Mouse (Mus musculus): ENCODE measurements around the gene Mbnl2. TPM values are rescaled to one million over a fixed set of nuclear protein-coding genes. Genes with fewer than 3 reads are reported as not detected.
A peak's percentile ranks its signal among the peaks of the same experiment; 100 is the strongest.

Mbnl2 gene
- total RNA-seq, 2 experiments from 2014 or later = 230 to 238 TPM

DNA sequence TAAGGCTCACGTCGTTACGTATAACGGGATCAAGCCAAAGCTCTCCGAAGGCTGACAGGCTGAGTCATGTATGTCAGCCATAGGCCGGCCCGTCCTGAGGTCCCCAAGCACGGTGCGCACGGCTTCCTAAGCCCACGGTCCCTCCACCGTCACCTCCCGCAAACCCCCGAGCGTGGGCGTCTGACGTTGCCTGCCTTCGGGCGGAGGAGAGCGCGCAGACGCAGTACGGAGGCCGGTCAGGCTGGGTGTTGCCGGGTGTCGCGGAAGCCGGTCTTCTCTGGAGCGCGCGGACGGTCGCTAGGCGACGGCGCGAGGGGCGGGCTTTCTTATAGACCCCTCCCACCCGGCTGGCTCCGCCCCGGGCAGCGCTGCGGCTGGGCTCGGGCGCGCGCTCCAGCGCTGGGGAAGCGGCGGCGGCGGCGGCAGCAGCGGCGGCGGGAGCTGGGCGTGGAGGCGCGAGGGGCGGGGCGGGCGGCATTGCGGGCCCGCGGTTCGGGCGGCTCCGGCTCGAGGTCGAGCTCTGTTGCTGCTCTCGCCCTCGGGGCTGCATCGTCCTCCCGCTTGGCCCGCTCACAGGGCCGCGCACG is 202.6 kb downstream of the Mbnl2 start, which contains the start of gene Rap2a:
Gene Rap2a (plus strand): TSS at position 463 of the 587 bp plus-strand sequence.
- peak; percentile 90 to 99 for DNase-seq (ENCODE audit: extremely low spot score in 1 of 2, low spot score in 1 of 2)

DNA sequence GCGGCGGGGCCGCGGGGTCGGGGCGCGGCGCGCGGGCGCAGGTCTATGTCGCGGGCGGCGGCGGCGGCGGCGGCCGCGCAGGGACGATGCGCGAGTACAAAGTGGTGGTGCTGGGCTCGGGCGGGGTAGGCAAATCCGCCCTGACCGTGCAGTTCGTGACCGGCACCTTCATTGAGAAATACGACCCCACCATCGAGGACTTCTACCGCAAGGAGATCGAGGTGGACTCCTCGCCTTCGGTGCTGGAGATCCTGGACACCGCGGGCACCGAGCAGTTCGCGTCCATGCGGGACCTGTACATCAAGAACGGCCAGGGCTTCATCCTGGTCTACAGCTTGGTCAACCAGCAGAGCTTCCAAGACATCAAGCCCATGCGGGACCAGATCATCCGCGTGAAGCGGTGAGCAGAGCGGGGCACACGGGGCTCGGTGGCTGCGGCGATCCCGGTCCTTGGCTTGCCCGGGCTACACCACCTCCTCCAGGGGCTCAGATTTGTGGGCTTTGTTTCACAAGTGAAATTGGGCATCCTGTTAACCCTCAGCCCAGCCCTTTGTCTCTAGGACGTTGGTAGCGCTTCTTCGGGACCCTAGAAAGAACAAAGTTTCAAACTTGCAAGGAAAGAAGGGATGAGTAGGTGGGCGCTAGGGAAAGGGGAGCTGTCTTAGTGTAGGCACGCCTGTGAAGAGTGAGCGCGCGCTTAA is 203.3 kb downstream of the Mbnl2 start:
- DNase-seq (ENCODE audit: extremely low spot score in 1 of 2, low spot score in 1 of 2) = peak in 1 of 2 experiments; percentile 41

DNA sequence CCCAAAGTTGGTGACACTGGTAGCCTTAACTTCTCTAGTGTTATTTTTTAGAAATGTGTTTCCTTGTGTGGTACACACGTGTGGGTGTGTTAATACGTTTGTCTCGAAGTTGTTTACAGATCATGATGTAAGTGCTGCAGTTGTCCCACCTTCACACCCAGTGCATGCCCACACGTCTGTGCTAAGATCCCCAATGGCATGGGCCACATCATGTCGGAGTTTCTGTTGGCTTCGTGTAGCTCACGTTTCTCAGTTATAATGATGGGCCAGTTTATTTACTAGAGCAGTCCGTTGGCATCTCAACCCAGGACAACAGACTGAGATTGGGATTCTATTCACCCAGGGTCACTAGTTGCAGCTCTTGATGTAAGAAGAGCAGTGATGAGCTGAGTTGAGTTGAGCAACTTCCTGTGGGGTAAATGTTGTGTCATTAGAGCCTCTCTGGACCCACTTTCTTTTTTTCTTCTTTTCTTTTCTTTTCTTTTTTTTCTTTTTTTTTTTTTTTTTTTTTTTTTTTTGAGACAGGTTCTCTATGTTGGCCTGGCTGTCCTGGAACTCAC is 205.0 kb downstream of the Mbnl2 start:
- no peak for DNase-seq (ENCODE audit: extremely low spot score in 1 of 2, low spot score in 1 of 2)

DNA sequence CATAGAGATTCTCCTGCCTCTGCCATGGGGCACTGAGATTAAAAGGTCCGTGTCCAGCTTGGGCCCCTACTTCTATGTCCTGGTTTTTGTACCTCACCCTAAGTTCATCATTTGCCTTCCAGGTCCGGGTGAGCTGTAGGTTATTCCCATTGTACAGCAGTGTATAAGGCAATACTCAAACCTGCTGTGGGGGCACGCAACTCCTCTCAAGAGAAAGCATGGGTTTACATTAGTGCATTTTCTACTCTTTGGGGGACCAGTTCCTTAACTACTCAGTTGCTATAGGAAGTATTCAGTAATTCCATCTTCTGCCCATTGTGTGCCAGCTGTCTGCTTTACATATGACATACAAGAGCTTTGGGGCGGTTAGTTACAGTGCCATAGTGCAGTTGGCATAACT is 205.5 kb downstream of the Mbnl2 start:
- no peak for DNase-seq (ENCODE audit: extremely low spot score in 1 of 2, low spot score in 1 of 2)

Other genes with a start within 250 kb of the Mbnl2 start
- gene Oxgr1, start 233.2 kb upstream of the Mbnl2 start, total RNA-seq (2021) = under 1 TPM; 0.07 to 0.12 TPM
- 10 to 100 TPM; 86.8 to 92.6 TPM for gene Rap2a, start 202.8 kb downstream of the Mbnl2 start, total RNA-seq (2021)

Measured in layer of hippocampus, postnatal 25 days (tissue).